Mouse (Mus musculus): ENCODE results near the gene Mfsd8. TPM values are rescaled to one million over a fixed set of nuclear protein-coding genes. Genes with fewer than 3 reads are reported as not detected.

Mfsd8 gene
- polyA plus RNA-seq, 1 experiment from 2014 or later = 5.3 TPM

GRCm38 (mm10) chr3:40800373-40800823, 46.3 kb downstream of the Mfsd8 start:
- H3K36me3 ChIP-seq = peaks cover 14% of the 10 kb centered on the region
- under 1% methylated on average over 27 of the region's 37 CpGs for WGBS
- H3K9me3 ChIP-seq (replicated peaks) = no peaks in the 10 kb centered on the region
- peak overlapping the region; percentile 94 for H3K9ac ChIP-seq
- H3K4me1 ChIP-seq (replicated peaks) = peaks cover 4% of the 10 kb centered on the region; the same call in 1 of the 2 replicates
- ATAC-seq (ENCODE audit: insufficient number of reproducible peaks, low FRiP score) = peak; percentile 76
- H3K4me3 ChIP-seq = peak overlapping the region; percentile 98
- H3K4me2 ChIP-seq = peak overlapping the region; percentile 92
- no peaks in the 10 kb centered on the region for H3K27me3 ChIP-seq (replicated peaks)
- H3K27ac ChIP-seq (ENCODE audit: poor library complexity, severe bottlenecking) = peak overlapping the region; percentile 78

GRCm38 (mm10) chr3:40799530-40800372, 46.9 kb downstream of the Mfsd8 start, which contains the start of gene Plk4:
Gene Plk4 (plus strand): TSS chr3:40800019.
- H3K9me3 ChIP-seq (replicated peaks) = no peaks in the 10 kb centered on the region
- H3K4me3 ChIP-seq = peak within 1 kb of the TSS; percentile 98
- peak; percentile 98 for ATAC-seq (ENCODE audit: insufficient number of reproducible peaks, low FRiP score)
- H3K36me3 ChIP-seq = peaks cover 8% of the 10 kb centered on the region
- H3K9ac ChIP-seq = peak within 1 kb of the TSS; percentile 94
- H3K4me2 ChIP-seq = peak within 1 kb of the TSS; percentile 92
- 2% methylated on average over 66 of the region's 66 CpGs for WGBS
- peak within 1 kb of the TSS; percentile 78 for H3K27ac ChIP-seq (ENCODE audit: poor library complexity, severe bottlenecking)
- no peaks in the 10 kb centered on the region for H3K27me3 ChIP-seq (replicated peaks)
- peaks cover 4% of the 10 kb centered on the region; the same call in 1 of the 2 replicates for H3K4me1 ChIP-seq (replicated peaks)

- no peak overlapping the region for H3K4me3 ChIP-seq
- peaks cover 4% of the 10 kb centered on the region; the same call in 1 of the 2 replicates for H3K4me1 ChIP-seq (replicated peaks)
- ATAC-seq (ENCODE audit: insufficient number of reproducible peaks, low FRiP score) = no peak
- peaks cover 6% of the 10 kb centered on the region for H3K36me3 ChIP-seq
- H3K27me3 ChIP-seq (replicated peaks) = no peaks in the 10 kb centered on the region
- H3K9me3 ChIP-seq (replicated peaks) = no peaks in the 10 kb centered on the region
- H3K9ac ChIP-seq = no peak overlapping the region
- no peak overlapping the region for H3K4me2 ChIP-seq
- 33% methylated on average over 7 of the region's 7 CpGs for WGBS
- H3K27ac ChIP-seq (ENCODE audit: poor library complexity, severe bottlenecking) = no peak overlapping the region
These were observed 48.2 kb downstream of the Mfsd8 start for GRCm38 (mm10) chr3:40798500-40798899.

GRCm38 (mm10) chr3:40798054-40798453, 48.6 kb downstream of the Mfsd8 start:
- Histone ChIP-seq H3K36me3 (peaks cover 6% of the 10 kb centered on the region), H3K4me3 (no peak overlapping the region), H3K27ac (ENCODE audit: poor library complexity, severe bottlenecking) (no peak overlapping the region), H3K9ac (no peak overlapping the region), H3K9me3 (replicated peaks) (no peaks in the 10 kb centered on the region), H3K4me2 (no peak overlapping the region), H3K4me1 (replicated peaks) (peaks cover 4% of the 10 kb centered on the region; the same call in 1 of the 2 replicates), H3K27me3 (replicated peaks) (no peaks in the 10 kb centered on the region)
- ATAC-seq (ENCODE audit: insufficient number of reproducible peaks, low FRiP score) = no peak
- whole genome bisulfite sequencing = 62% methylated on average over 1 of the region's 1 CpGs

- H3K27ac ChIP-seq (ENCODE audit: poor library complexity, severe bottlenecking) = no peak overlapping the region
- H3K36me3 ChIP-seq = peaks cover 10% of the 10 kb centered on the region
- H3K4me2 ChIP-seq = no peak overlapping the region
- H3K4me1 ChIP-seq (replicated peaks) = no peaks in the 10 kb centered on the region
- no peaks in the 10 kb centered on the region for H3K27me3 ChIP-seq (replicated peaks)
- ATAC-seq (ENCODE audit: insufficient number of reproducible peaks, low FRiP score) = no peak
- H3K4me3 ChIP-seq = no peak overlapping the region
- no peaks in the 10 kb centered on the region for H3K9me3 ChIP-seq (replicated peaks)
- no peak overlapping the region for H3K9ac ChIP-seq
- 77% methylated on average over 2 of the region's 2 CpGs for WGBS
These were observed 52.9 kb downstream of the Mfsd8 start for GRCm38 (mm10) chr3:40793783-40794182.

Other genes with a start within 250 kb of the Mfsd8 start
- 0.51 and 0.74 TPM in 2 replicates for gene Slc25a31, start 138.0 kb downstream of the Mfsd8 start, polyA plus RNA-seq (2016; fragmentation: Nextera tagmentation; extraction: Ambion mirVana)
- gene Hspa4l, start 102.4 kb downstream of the Mfsd8 start, polyA plus RNA-seq (2016; fragmentation: Nextera tagmentation; extraction: Ambion mirVana) = 36.9 and 38.7 TPM in 2 replicates
- gene Plk4, start 46.9 kb downstream of the Mfsd8 start, polyA plus RNA-seq (2016; fragmentation: Nextera tagmentation; extraction: Ambion mirVana) = 47.4 and 47.9 TPM in 2 replicates
- 14.1 and 14.6 TPM in 2 replicates for gene Abhd18, start 84 bp upstream of the Mfsd8 start, polyA plus RNA-seq (2016; fragmentation: Nextera tagmentation; extraction: Ambion mirVana)
- gene 1700034I23Rik, start 55.7 kb upstream of the Mfsd8 start, polyA plus RNA-seq (2016; fragmentation: Nextera tagmentation; extraction: Ambion mirVana) = 0.11 and 0.41 TPM in 2 replicates
- 10.6 and 12.1 TPM in 2 replicates for gene Larp1b, start 102.9 kb upstream of the Mfsd8 start, polyA plus RNA-seq (2016; fragmentation: Nextera tagmentation; extraction: Ambion mirVana)
- 56.4 and 59.2 TPM in 2 replicates for gene Pgrmc2, start 236.2 kb upstream of the Mfsd8 start, polyA plus RNA-seq (2016; fragmentation: Nextera tagmentation; extraction: Ambion mirVana)

Measured in heart, embryonic 12.5 days (tissue).